Comparison of ENCODE assay signal across 8 mouse cellular contexts in the genomic region with DNA sequence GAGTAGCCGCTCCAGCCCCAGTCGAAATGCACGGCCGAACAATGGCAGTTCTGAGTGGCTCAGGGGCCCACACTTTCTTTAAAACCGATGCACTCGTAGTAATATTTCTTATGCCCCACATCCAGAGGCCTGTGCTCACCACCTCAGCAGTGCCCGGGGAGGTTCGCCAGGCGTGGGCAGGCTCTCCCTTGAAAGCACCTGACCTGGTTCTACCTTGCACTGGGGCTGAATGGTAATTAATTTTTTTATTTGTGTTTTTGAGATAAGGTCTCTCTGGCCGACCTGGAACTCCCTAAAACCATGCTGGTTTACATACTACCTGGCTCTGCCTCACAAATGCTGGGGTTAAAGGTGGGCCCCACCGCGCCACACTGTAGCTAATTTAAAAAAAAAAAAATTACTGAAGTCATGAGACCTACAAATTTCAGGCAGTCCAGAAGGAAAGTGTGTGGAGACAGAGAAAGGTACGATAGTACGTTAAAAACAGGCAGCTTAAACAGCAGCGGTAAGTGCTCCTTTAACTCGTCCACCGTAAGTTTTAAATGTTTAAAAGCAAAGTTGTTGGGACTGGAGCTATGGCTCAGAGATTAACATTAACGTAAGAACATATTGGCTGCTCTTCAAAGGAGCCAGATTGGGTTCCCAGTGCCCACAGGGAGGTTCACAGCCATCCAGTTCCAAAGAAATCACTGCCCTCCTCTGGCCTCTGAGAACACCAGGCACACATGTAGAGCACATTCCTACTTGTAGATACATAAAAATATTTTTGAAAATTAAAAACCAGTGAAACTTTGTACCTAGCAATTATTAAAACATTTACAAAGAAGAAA. TPM values are rescaled to one million over a fixed set of nuclear protein-coding genes. Genes with fewer than 3 reads are reported as not detected.
A peak's percentile ranks its signal among the peaks of the same experiment; 100 is the strongest.
DNase-seq lines count a peak whose midpoint lies in the region; ATAC-seq and TF ChIP-seq lines count a peak whose summit lies in the region.

No protein-coding gene starts in this region.

- peak overlapping the region; percentile 72 for H3K27ac ChIP-seq in liver, adult 2 months (replicated peaks; ENCODE audit: insufficient read depth, low read depth, low read length)
- peak overlapping the region; percentile 92 for H3K27ac ChIP-seq in hindbrain, embryonic 14.5 days
- peak overlapping the region; percentile 65 for H3K27ac ChIP-seq in midbrain, embryonic 16.5 days (ENCODE audit: low read length)

- H3K4me1 ChIP-seq in liver, adult 2 months (ENCODE audit: control insufficient read depth, insufficient read depth, low read length): peaks cover 5% of the 10 kb centered on the region; the same call in 1 of the 2 replicates
- H3K4me1 ChIP-seq in hindbrain, embryonic 14.5 days (replicated peaks; ENCODE audit: control insufficient read depth, insufficient read depth, low read length): peaks cover 22% of the 10 kb centered on the region
- H3K4me1 ChIP-seq in midbrain, embryonic 16.5 days (ENCODE audit: control insufficient read depth, insufficient read depth, low read length): peaks cover 20% of the 10 kb centered on the region

- no peaks in the 10 kb centered on the region for H3K36me3 ChIP-seq in liver, adult 2 months (ENCODE audit: control insufficient read depth, insufficient read depth, low read length)
- no peaks in the 10 kb centered on the region for H3K36me3 ChIP-seq in hindbrain, embryonic 14.5 days (replicated peaks; ENCODE audit: control insufficient read depth, insufficient read depth)
- H3K36me3 ChIP-seq in midbrain, embryonic 16.5 days (ENCODE audit: control insufficient read depth, insufficient read depth, low read length): no peaks in the 10 kb centered on the region

- H3K27me3 ChIP-seq in liver, adult 2 months (ENCODE audit: control insufficient read depth, insufficient read depth, low read length): no peaks in the 10 kb centered on the region
- no peaks in the 10 kb centered on the region for H3K27me3 ChIP-seq in hindbrain, embryonic 14.5 days (ENCODE audit: control insufficient read depth, insufficient read depth, low read length)
- H3K27me3 ChIP-seq in midbrain, embryonic 16.5 days (ENCODE audit: control insufficient read depth, insufficient read depth, low read depth, low read length): no peaks in the 10 kb centered on the region

- DNase-seq in liver, adult 2 months (ENCODE audit: extremely low read depth, low read depth, low spot score): peak; percentile 53
- no peak for DNase-seq in liver
- DNase-seq in brain, embryonic 14.5 days (ENCODE audit: low read depth): peak; percentile 44
- DNase-seq in hindbrain, embryonic 14.5 days (ENCODE audit: low spot score): no peak
- no peak for DNase-seq in left cerebral cortex, adult 11 months (ENCODE audit: low spot score)
- DNase-seq in yolk sac, embryonic 10.5 days (ENCODE audit: low spot score): no peak
- DNase-seq in urinary bladder, adult 2 months (ENCODE audit: low spot score): no peak

- peak overlapping the region; percentile 91 for H3K4me2 ChIP-seq in hindbrain, embryonic 14.5 days (replicated peaks)
- H3K4me2 ChIP-seq in midbrain, embryonic 16.5 days (ENCODE audit: low read length): peak overlapping the region; percentile 96

- peak overlapping the region; percentile 76 for H3K4me3 ChIP-seq in liver, adult 2 months (ENCODE audit: insufficient read depth, low read depth, low read length)
- H3K4me3 ChIP-seq in hindbrain, embryonic 14.5 days (replicated peaks; ENCODE audit: low read length): peak overlapping the region; percentile 53
- peak overlapping the region; percentile 76 for H3K4me3 ChIP-seq in midbrain, embryonic 16.5 days (ENCODE audit: low read depth, low read length)

- no peak; the same call in 1 of the 2 replicates for ATAC-seq in hindbrain, embryonic 14.5 days (ENCODE audit: low FRiP score)
- ATAC-seq in midbrain, embryonic 16.5 days: no peak; the same call in 1 of the 2 replicates

- H3K79me2 ChIP-seq in liver, adult 2 months (ENCODE audit: control insufficient read depth, insufficient read depth, low read length): peaks cover 14% of the 10 kb centered on the region; the same call in 1 of the 2 replicates

- TF ChIP-seq POLR2A in liver, adult 2 months (IDR thresholded peaks at IDR 0.05; ENCODE audit: extremely low read depth, insufficient read depth, low read length): no peak
- TF ChIP-seq POLR2A in brain, embryonic 14.5 days (IDR thresholded peaks at IDR 0.05; ENCODE audit: borderline replicate concordance, extremely low read depth, insufficient read depth, insufficient read length, poor library complexity, severe bottlenecking): no peak

- WGBS in liver, adult 2 months: 9% methylated on average over 18 of the region's 18 CpGs
- 17% methylated on average over 18 of the region's 18 CpGs for whole genome bisulfite sequencing in hindbrain, embryonic 14.5 days
- 13% methylated on average over 18 of the region's 18 CpGs for WGBS in midbrain, embryonic 16.5 days

- no peak for TF ChIP-seq CTCF in liver, adult 2 months (IDR thresholded peaks at IDR 0.05; ENCODE audit: low read depth, low read length)
- no peak for TF ChIP-seq CTCF in brain, embryonic 14.5 days (IDR thresholded peaks at IDR 0.05; ENCODE audit: borderline replicate concordance, extremely low read depth, insufficient read depth, insufficient read length)

- H3K9me3 ChIP-seq in hindbrain, embryonic 14.5 days (ENCODE audit: control insufficient read depth, low read length): no peaks in the 10 kb centered on the region
- H3K9me3 ChIP-seq in midbrain, embryonic 16.5 days (replicated peaks; ENCODE audit: control insufficient read depth, low read length, poor library complexity, severe bottlenecking): no peaks in the 10 kb centered on the region

- peak overlapping the region; percentile 88 for H3K9ac ChIP-seq in liver, adult 2 months (ENCODE audit: low read depth, low read length)
- H3K9ac ChIP-seq in hindbrain, embryonic 14.5 days: peak overlapping the region; percentile 62
- H3K9ac ChIP-seq in midbrain, embryonic 16.5 days (ENCODE audit: low read depth, low read length): peak overlapping the region; percentile 66

RNA-seq across cellular contexts. Expression of a gene that starts 0.8 kb away (rescaled TPM):
- 7.7 and 9.0 TPM in 2 replicates for total RNA-seq in liver, adult 2 months (2014; rRNA removed)
- 7.4 and 8.2 TPM in 2 replicates for polyA plus RNA-seq in liver, adult 2 months (2012; rRNA removed)
- polyA plus RNA-seq in brain, embryonic 14.5 days (2012; rRNA removed): 18.3 and 19.3 TPM in 2 replicates
- 15.6 and 15.9 TPM in 2 replicates for polyA plus RNA-seq in hindbrain, embryonic 14.5 days (2014; fragmentation: Nextera tagmentation; extraction: Ambion mirVana)
- polyA plus RNA-seq in midbrain, embryonic 16.5 days (2015; fragmentation: Nextera tagmentation; extraction: Ambion mirVana): 19.5 and 19.6 TPM in 2 replicates
- polyA plus RNA-seq in urinary bladder, adult 2 months (2012; rRNA removed): 21.2 and 23.9 TPM in 2 replicates

RNA-seq across cellular contexts. Expression of a gene that starts 47.1 kb away (rescaled TPM):
- not detected in 2 replicates for total RNA-seq in liver, adult 2 months (2014; rRNA removed)
- not detected in 2 replicates for polyA plus RNA-seq in liver, adult 2 months (2012; rRNA removed)
- polyA plus RNA-seq in brain, embryonic 14.5 days (2012; rRNA removed): not detected in 2 replicates
- not detected in 2 replicates for polyA plus RNA-seq in hindbrain, embryonic 14.5 days (2014; fragmentation: Nextera tagmentation; extraction: Ambion mirVana)
- not detected in 2 replicates for polyA plus RNA-seq in midbrain, embryonic 16.5 days (2015; fragmentation: Nextera tagmentation; extraction: Ambion mirVana)
- polyA plus RNA-seq in urinary bladder, adult 2 months (2012; rRNA removed): 0.15 and 0.38 TPM in 2 replicates

Comparison
In these comparisons a context has a peak if more than half of its experiments do, and no peak if none do; other contexts are left out.
1. DNase-seq: peak in liver, adult 2 months (single experiment) and brain, embryonic 14.5 days (single experiment); none in liver (single experiment), hindbrain, embryonic 14.5 days (single experiment), left cerebral cortex, adult 11 months (single experiment), yolk sac, embryonic 10.5 days (single experiment) and urinary bladder, adult 2 months (single experiment).
2. Peak in every context shown above with its lines, with median percentiles within 50 percentile points of each other: H3K27ac ChIP-seq, H3K4me3 ChIP-seq and H3K9ac ChIP-seq.